Mouse (Mus musculus) ES-E14 (cell line): ENCODE results near the gene Nucks1.

Experiments used
- MAFK ChIP-seq: IDR thresholded peaks from 2 replicates; pipeline ENCODE4 v1.6.1; 2014; ENCODE audit warnings: mild to moderate bottlenecking, low read depth, low read length, inconsistent platforms; ENCODE audit not compliant: insufficient read depth
- ZC3H11A ChIP-seq: IDR thresholded peaks from 2 replicates; pipeline ENCODE4 v1.6.1; 2012; ENCODE audit warnings: low read depth, mild to moderate bottlenecking, inconsistent platforms, low read length, borderline replicate concordance
- ZNF384 ChIP-seq: IDR thresholded peaks from 2 replicates; pipeline ENCODE4 v1.6.1; 2012; ENCODE audit warnings: low read depth, low read length, inconsistent platforms

DNA sequence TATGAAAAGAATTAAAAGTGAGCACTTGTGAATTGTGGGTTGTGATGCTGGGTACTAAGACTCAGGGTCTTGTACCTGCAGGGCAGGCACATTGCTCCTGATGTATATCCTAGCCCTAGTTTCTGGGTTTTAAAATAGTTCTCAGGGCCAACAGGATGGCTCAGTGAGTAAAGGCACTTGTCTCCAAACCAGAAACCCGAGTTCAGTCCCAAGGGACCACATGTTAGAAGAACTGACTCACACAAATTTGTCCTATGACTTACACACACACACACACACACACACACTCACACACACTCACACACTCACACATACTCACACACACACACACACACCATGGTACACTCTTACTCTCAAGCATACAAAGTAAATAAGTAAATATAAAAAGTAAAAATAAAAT, 37.5 kb upstream of the Nucks1 start:
- TF ChIP-seq ZC3H11A (no peak), MAFK (no peak), ZNF384 (no peak)
